Mouse (Mus musculus) naive thymus-derived CD4-positive, alpha-beta T cell, adult 5 months (primary cell): ENCODE measurements around the gene Fam205a4. TPM values are rescaled to one million over a fixed set of nuclear protein-coding genes. Genes with fewer than 3 reads are reported as not detected.

ENCODE experiments used
- polyA plus RNA-seq: library from polyadenylated mRNA; unstranded; fragments of 100-300 nt; shearing (Covaris generic); gene quantifications from one replicate; pipeline ENCODE4 v1.2.1, GENCODE M21; 2017

Gene Fam205a4
- polyA plus RNA-seq, result 0.12 TPM

DNA sequence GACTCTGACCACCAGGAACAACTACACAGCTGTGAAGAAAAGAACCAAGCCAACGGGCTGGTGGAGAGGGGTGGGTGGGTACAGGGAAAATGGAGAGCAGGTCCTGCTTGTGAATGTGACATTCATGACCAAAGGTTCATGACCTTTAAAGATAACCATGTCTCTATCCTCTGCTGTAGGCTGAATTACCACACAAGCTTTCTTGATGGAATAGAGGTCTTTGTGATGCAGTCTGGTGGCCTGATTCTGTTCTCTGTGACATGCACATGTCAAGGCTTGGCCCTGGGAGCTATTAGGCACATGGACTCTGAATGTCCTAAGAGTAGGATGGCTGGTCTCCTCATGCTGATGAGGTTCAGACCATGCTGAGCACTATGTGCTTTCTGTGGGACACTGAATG is at the start of gene Fam205a4:
Fam205a4 (plus strand) TSS at position 301 of the 400 bp plus-strand sequence.

GRCm38 (mm10) chr4:41941272-41941671 is 24.6 kb upstream of the Fam205a4 start, which contains the start of gene Gm20878:
Gm20878 (plus strand) TSS chr4:41941572.

Other genes starting within 250 kb of the Fam205a4 start
- 82.7 TPM for gene Dctn3, start 242.9 kb upstream of the Fam205a4 start, polyA plus RNA-seq
- not detected for gene Arid3c, start 234.9 kb upstream of the Fam205a4 start, polyA plus RNA-seq
- 89.3 TPM for gene Galt, start 210.8 kb upstream of the Fam205a4 start, polyA plus RNA-seq
- gene Sigmar1, start 209.9 kb upstream of the Fam205a4 start, polyA plus RNA-seq, result 36.4 TPM
- gene Ccl27a, start 191.8 kb upstream of the Fam205a4 start, polyA plus RNA-seq, result 4.7 TPM
- gene Gm21541, start 62.4 kb upstream of the Fam205a4 start, polyA plus RNA-seq, result not detected
- gene Gm20878, start 24.5 kb upstream of the Fam205a4 start, polyA plus RNA-seq, result 3.6 TPM
- not detected for gene Gm21093, start 68.7 kb downstream of the Fam205a4 start, polyA plus RNA-seq
- not detected for gene Gm3893, start 125.1 kb downstream of the Fam205a4 start, polyA plus RNA-seq
- gene Gm13304, start 148.8 kb downstream of the Fam205a4 start, polyA plus RNA-seq, result not detected
- gene Gm13306, start 187.4 kb downstream of the Fam205a4 start, polyA plus RNA-seq, result not detected
- gene Gm13305, start 202.5 kb downstream of the Fam205a4 start, polyA plus RNA-seq, result not detected